Mouse (Mus musculus): ENCODE data around the gene Utrn.

GRCm38 (mm10) chr10:12887792-12888191 lies 18.6 kb upstream of the Utrn start:
- TF ChIP-seq USF1 (IDR thresholded peaks at IDR 0.05; ENCODE audit: low read depth) (no peak), POLR2A (IDR thresholded peaks at IDR 0.05; ENCODE audit: insufficient read length, low read depth) (no peak), MYOD1 (IDR thresholded peaks at IDR 0.05; ENCODE audit: control insufficient read depth in 1 of 3, insufficient read length in 2 of 3, low read depth in 2 of 3) (no peak), TCF3 (IDR thresholded peaks at IDR 0.05; ENCODE audit: insufficient read length, low read depth) (no peak), MYOG (IDR thresholded peaks at IDR 0.05; ENCODE audit: control insufficient read depth in 1 of 3, insufficient read depth in 1 of 3, insufficient read length in 2 of 3, low read depth in 2 of 3) (no peak), CEBPB (IDR thresholded peaks at IDR 0.05; ENCODE audit: insufficient read depth, poor library complexity, severe bottlenecking) (no peak), MAX (IDR thresholded peaks at IDR 0.05; ENCODE audit: low read depth) (no peak)

Data from myocyte (in vitro differentiated cells).